Mouse (Mus musculus): ENCODE results near the gene Tstd2.

- TF ChIP-seq CTCF (IDR thresholded peaks at IDR 0.05; ENCODE audit: extremely low read depth, insufficient read depth, insufficient read length, insufficient replicate concordance), result no peak
- TF ChIP-seq POLR2A (IDR thresholded peaks at IDR 0.05; ENCODE audit: low read depth, low read length), result no peak
Observed at GRCm38 (mm10) chr4:46099132-46099531, 39.4 kb downstream of the Tstd2 start.

Measured in spleen, adult 2 months (tissue).